Mouse (Mus musculus) kidney, adult 11 months (tissue): ENCODE data around the gene Zfp341.

Source experiments
- DNase-seq: peaks from one replicate; pipeline ENCODE4 v3.0.0; 2022

Gene Zfp341

DNA sequence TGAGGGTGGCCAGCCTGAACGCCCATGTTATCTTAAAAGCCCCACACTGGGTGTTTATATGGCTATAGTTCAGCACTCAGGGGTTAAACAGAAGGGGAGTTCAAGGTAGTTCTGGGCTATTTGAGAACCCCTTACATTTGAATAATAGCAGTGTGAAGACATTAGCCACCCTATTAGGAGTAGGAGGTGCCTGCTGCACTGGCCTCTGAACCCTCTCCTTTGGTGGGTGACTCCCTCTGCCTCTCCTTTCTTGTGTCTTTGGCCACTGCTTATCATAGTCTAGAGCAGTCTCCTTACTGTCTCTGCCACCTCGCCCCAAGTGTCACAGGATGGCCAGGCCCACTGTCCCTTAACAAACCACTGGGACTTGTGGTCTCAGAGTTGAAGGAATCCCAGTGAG lies 67.2 kb downstream of the Zfp341 start:
- no peak for DNase-seq

DNA sequence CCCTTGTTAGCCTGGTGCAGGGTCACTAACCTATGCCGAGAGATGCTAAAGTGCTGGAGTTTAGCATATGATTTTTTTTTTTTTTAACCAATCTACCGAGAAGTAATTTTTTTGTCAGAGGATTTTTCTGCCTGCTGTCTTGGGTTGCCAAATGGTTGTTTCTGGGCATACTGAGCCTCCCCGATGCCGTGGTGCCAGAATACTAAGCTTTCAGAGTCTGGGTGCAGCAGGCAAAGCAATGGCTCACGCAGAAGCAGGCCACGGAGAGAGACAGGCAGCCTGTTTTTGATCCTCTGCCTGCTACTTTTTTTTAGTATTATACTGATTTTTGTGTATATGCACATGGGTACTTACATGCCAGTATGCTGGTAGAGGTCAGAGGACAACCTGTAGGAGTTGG lies 67.8 kb downstream of the Zfp341 start:
- DNase-seq, result no peak

DNA sequence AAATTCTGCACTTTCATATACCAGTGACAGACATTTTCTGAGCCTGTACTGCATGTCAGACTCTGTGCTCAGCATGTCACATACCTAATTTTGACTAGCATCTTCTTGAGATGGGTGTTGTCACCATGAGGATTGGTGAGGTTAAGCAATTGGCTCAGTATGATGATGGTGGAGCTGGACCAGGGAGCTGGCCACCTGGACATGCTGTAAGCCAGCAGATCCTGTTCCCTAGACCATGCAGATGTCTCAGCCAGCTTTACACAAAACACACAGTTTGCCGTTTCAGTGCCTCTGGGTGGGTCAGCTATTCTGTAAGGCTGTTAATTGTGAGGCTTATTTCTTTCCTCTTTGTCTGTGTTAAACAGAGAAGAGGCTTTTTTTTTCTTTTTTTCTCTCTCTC lies 69.6 kb downstream of the Zfp341 start:
- no peak for DNase-seq

DNA sequence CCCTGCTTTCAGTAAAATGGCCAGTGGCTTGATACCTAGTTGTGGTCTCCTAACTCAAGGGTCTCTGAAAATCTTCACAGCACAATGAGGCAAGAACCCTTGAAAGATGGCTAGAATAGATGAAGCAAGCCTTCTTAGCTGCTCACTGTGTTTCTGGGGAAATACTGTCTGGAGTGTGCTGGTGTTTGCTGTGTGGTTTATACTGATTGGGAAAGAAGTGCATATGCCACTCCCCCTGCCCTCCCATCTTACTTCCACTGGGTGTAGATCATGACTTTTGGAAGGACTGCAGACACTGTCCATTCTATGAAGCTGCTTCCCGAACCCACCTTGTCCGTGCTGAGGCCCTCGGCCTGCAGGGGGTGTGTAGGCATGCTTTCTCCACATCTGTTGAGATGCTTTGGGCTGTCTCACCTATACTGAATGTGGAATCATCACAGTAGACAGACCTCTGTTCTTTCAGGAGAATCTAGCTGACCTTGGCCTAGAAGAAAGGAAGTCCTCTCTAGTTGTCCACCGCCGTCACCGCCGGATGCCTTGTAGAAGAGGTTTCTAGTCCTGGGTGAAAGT lies 71.9 kb downstream of the Zfp341 start:
- DNase-seq, result no peak

DNA sequence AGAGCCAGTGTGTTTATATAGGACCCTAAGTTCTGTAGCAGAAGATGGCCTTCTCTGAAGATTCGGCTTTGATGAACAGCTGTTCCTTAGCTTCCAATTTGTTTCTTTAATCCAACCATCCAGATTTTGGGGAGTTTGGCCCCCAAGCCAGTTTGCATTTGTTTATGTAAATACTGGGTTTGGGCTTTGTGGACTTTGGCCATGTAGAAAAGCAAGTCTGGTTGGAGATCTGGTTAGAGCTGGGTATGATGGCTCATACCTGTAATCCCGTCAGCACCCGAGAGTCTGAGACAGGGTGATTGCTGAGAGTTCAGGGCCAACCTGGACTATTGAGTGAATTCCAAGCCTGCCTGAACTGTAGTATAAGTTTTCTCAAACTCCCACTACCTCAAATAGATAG lies 72.7 kb downstream of the Zfp341 start:
- DNase-seq, result no peak

DNA sequence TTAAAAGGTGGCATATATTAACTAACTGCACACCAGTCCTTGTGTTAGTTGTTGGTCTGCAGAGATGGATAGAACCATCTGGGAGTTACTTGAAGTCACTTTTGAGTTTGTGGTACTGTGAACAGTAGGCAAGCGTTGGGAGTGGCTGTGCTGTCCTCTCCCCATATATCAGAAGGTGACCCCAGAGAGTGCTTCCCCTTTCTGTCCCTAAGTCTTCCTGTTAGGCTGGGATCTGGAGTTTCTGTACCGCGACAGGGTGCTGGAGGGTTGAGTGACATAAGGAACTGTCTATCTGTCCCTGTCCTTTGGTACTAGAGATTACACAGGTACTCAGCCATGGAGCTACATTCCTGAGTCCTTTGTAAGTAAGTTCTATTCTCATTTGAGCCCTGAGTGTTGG lies 73.7 kb downstream of the Zfp341 start:
- no peak for DNase-seq

DNA sequence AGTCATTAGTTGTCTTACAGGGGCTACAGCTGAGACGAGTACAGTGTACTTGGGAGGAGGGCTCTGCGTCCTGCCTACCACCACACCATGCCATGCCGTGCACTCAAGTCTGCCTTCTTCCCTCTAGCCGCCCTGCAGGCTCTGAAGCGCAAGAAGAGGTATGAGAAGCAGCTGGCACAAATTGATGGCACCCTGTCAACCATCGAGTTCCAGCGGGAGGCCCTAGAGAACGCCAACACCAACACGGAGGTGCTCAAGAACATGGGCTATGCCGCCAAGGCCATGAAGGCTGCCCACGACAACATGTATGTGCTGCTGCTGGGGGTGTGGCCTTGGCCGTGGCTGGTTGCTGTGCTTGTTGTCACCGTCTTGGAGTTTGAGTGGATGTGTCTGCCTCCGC lies 76.3 kb downstream of the Zfp341 start:
- no peak for DNase-seq

DNA sequence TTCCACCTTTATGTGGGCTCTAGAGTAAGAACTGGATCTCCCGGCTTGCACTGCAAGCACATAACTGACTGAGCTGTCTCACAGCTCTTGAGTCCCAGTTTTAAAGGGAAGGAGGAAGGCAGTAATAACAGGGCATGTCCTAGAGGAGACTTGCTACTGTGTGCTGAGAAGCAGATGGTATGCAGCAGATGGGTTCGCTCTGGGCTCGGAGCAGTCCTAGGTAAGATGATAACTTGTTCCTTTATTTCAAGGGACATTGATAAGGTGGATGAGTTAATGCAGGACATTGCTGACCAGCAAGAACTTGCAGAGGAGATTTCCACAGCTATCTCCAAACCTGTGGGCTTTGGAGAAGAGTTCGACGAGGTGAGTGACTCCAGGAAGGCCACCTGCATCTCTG lies 77.9 kb downstream of the Zfp341 start:
- DNase-seq, result no peak

DNA sequence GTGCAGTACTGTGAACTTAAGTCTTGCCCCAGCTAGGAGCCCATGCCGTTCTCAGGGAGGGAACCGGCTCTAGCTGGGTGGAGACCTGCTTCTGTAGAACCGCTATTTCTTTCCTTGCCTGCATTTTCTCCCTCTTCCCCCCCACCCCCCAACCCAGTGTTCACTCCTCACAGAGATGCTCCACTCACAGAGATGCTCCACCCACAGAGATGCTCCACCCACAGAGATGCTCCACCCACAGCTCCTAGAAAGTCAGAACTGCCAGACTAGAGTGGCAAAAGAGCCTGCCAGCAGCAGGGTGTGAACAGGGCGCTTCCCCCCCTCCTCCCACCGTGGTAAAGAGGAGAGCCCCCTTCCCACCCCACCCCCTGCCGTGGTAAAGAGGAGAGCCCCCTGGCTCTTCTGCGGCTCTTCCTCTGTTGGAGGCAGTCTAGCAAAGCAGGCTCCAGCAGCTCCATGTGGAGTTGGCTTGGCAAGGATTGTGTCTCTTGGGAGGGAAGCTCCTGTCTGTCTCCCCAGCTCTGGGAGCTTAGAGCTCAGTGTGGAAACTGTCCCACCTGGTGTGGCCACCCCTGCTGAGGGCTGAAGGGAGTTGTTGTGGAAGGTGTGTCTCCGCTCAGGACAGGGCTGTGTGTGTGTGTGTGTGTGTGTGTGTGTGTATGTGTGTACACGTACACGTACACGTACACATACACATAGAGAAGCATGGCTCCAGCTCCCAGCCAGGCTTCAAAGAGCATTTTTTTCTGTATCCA lies 80.3 kb downstream of the Zfp341 start:
- no peak for DNase-seq

DNA sequence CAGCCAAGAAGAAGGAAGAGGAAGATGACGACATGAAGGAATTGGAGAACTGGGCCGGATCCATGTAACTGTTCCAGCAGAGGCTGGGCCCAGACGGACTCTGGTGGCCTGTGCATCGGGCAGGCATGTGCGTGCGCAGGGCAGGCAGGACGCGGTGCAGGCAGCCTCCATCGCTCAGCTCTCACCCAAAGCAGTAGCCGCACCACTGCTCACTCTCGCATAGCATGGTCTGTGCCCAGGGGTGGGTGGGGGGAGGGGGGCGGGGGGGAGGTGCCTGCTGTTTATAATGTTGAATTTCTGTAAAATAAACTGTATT lies 80.8 kb downstream of the Zfp341 start:
- no peak for DNase-seq

DNA sequence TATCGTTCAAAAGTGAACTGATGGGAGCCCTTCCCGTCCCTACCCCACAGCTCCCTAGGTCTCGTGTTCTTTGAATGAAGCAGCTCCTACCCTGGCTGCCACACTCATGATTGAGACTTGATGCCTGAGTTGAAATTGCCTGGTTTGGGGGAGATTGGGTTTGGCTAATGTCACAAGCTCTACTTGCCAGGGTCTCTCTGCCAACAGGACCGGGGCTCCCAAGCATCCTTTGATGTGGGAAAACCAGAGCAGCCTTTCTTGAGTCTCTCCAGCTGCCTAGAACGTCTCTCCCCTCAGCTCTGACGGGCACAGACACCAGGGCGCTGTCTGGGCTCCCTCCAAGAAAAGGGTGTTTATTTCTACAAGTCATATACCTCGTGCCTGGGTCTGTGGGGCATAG lies 82.6 kb downstream of the Zfp341 start:
- no peak for DNase-seq
